Mouse (Mus musculus): Measurements from ENCODE around the gene Rsbn1l. TPM values are rescaled to one million over a fixed set of nuclear protein-coding genes. Genes with fewer than 3 reads are reported as not detected.
A peak's percentile ranks its signal among the peaks of the same experiment; 100 is the strongest.

Gene Rsbn1l
- total RNA-seq, 2 experiments from 2014 or later, result 14.1 to 14.6 TPM

GRCm38 (mm10) chr5:20919566-20919965 is 36.6 kb downstream of the Rsbn1l start:
- intact Hi-C loops (cut with DNase I), result no loop called here
- DNase-seq (ENCODE audit: extremely low spot score in 1 of 2, low spot score in 2 of 2), result no peak

GRCm38 (mm10) chr5:20918967-20919366 is 37.2 kb downstream of the Rsbn1l start:
- intact Hi-C loops (cut with DNase I), result no loop called here
- no peak for DNase-seq (ENCODE audit: extremely low spot score in 1 of 2, low spot score in 2 of 2)

GRCm38 (mm10) chr5:20913372-20914275 is 42.6 kb downstream of the Rsbn1l start:
- DNase-seq (ENCODE audit: extremely low spot score in 1 of 2, low spot score in 2 of 2), result peak; percentile 42 to 63
- intact Hi-C loops (cut with DNase I), result loop anchor here (5.0 kb wide), 2 partner anchors 39 to 54 kb away; no protein-coding TSS in a partner anchor

GRCm38 (mm10) chr5:20911741-20912140 is 44.5 kb downstream of the Rsbn1l start:
- intact Hi-C loops (cut with DNase I), result loop anchor here (5.0 kb wide), 2 partner anchors 41 to 56 kb away; no protein-coding TSS in a partner anchor
- no peak for DNase-seq (ENCODE audit: extremely low spot score in 1 of 2, low spot score in 2 of 2)

GRCm38 (mm10) chr5:20906191-20906590 is 50.0 kb downstream of the Rsbn1l start:
- no peak for DNase-seq (ENCODE audit: extremely low spot score in 1 of 2, low spot score in 2 of 2)
- intact Hi-C loops (cut with DNase I), result no loop called here

- DNase-seq (ENCODE audit: extremely low spot score in 1 of 2, low spot score in 2 of 2), result no peak
- intact Hi-C loops (cut with DNase I), result no loop called here
These were observed 50.8 kb downstream of the Rsbn1l start for GRCm38 (mm10) chr5:20905437-20905836.

- no peak for DNase-seq (ENCODE audit: extremely low spot score in 1 of 2, low spot score in 2 of 2)
- intact Hi-C loops (cut with DNase I), result no loop called here
These were observed 51.6 kb downstream of the Rsbn1l start for GRCm38 (mm10) chr5:20904647-20905046.

GRCm38 (mm10) chr5:20897446-20898167 is 58.6 kb downstream of the Rsbn1l start:
- intact Hi-C loops (cut with DNase I), result no loop called here
- DNase-seq (ENCODE audit: extremely low spot score in 1 of 2, low spot score in 2 of 2), result no peak

GRCm38 (mm10) chr5:20884036-20884620 is 72.1 kb downstream of the Rsbn1l start:
- DNase-seq (ENCODE audit: extremely low spot score in 1 of 2, low spot score in 2 of 2), result no peak
- intact Hi-C loops (cut with DNase I), result no loop called here

GRCm38 (mm10) chr5:20881915-20882800 is 74.0 kb downstream of the Rsbn1l start, which contains the start of the genes Phtf2 and Tmem60:
TSS of gene Phtf2 (minus strand) at chr5:20882124.
TSS of gene Tmem60 (plus strand) at chr5:20882191.
- peak; percentile 97 to 100 for DNase-seq (ENCODE audit: extremely low spot score in 1 of 2, low spot score in 2 of 2)
- intact Hi-C loops (cut with DNase I), result no loop called here

GRCm38 (mm10) chr5:20880797-20881775 is 75.1 kb downstream of the Rsbn1l start:
- intact Hi-C loops (cut with DNase I), result no loop called here
- DNase-seq (ENCODE audit: extremely low spot score in 1 of 2, low spot score in 2 of 2), result peak; percentile 27 to 75

GRCm38 (mm10) chr5:20880386-20880785 is 75.8 kb downstream of the Rsbn1l start:
- intact Hi-C loops (cut with DNase I), result no loop called here
- DNase-seq (ENCODE audit: extremely low spot score in 1 of 2, low spot score in 2 of 2), result no peak

- intact Hi-C loops (cut with DNase I), result no loop called here
- no peak for DNase-seq (ENCODE audit: extremely low spot score in 1 of 2, low spot score in 2 of 2)
These were observed 79.2 kb downstream of the Rsbn1l start for GRCm38 (mm10) chr5:20876934-20877426.

GRCm38 (mm10) chr5:20873146-20873545 is 83.1 kb downstream of the Rsbn1l start:
- intact Hi-C loops (cut with DNase I), result no loop called here
- DNase-seq (ENCODE audit: extremely low spot score in 1 of 2, low spot score in 2 of 2), result no peak

- intact Hi-C loops (cut with DNase I), result no loop called here
- no peak for DNase-seq (ENCODE audit: extremely low spot score in 1 of 2, low spot score in 2 of 2)
These were observed 90.9 kb downstream of the Rsbn1l start for GRCm38 (mm10) chr5:20865193-20865755.

- intact Hi-C loops (cut with DNase I), result no loop called here
- DNase-seq (ENCODE audit: extremely low spot score in 1 of 2, low spot score in 2 of 2), result no peak
These were observed 91.8 kb downstream of the Rsbn1l start for GRCm38 (mm10) chr5:20864216-20864969.

Measured in left cerebral cortex, postnatal 10 days (tissue).